Mouse (Mus musculus) A20 (cell line): ENCODE measurements around the gene Ruvbl1.

Experiments
- DNase-seq: peaks from one replicate; pipeline ENCODE4 v3.0.0-alpha.2; 2011; ENCODE audit warnings: low read depth, low spot score

Ruvbl1 gene

DNA sequence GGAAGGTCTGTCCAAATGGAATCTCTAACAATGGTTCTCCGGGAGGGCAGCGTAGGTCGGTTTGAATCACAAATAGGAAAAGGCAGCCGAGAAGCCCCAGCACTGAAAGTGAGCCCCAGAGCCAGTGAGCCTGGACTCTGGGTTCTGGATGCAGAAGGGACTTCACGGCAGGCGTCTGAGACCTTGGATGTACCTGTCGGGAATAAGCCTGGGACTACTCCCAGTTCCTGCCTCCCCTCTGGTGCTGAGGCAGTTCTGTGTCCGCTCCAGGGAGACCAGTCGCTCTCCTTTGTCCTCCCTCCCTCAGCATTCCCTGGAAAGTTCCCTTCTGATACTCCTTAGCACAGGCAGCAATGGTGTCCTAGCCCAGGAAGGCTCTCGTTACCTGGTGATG lies 80.2 kb downstream of the Ruvbl1 start:
- no peak for DNase-seq
